Mouse (Mus musculus): ENCODE measurements at regions not wholly inside any gene's neighbourhood (a gene's known extent, or its start where the extent isn't known, plus 50 kb on each side); places are given as distances from the start of the nearest gene placed in this dataset.

- no peak overlapping the region for H3K9ac ChIP-seq (replicated peaks)
- peaks cover 10% of the 10 kb centered on the region for H3K4me1 ChIP-seq
- ATAC-seq (ENCODE audit: low FRiP score, low read depth) = no peak
- no peaks in the 10 kb centered on the region for H3K9me3 ChIP-seq
- no peaks in the 10 kb centered on the region for H3K27me3 ChIP-seq
- no peak overlapping the region for H3K27ac ChIP-seq (replicated peaks)
- no peaks in the 10 kb centered on the region for H3K36me3 ChIP-seq
- H3K4me3 ChIP-seq = no peak overlapping the region
- WGBS = 89% methylated on average over 13 of the region's 13 CpGs
- H3K4me2 ChIP-seq (replicated peaks) = no peak overlapping the region
Measured at GRCm38 (mm10) chr2:44462619-44463329, 464.7 kb downstream of the Gtdc1 start.

GRCm38 (mm10) chr2:44461289-44462250, 465.9 kb downstream of the Gtdc1 start:
- Histone ChIP-seq H3K4me3 (no peak overlapping the region), H3K27me3 (no peaks in the 10 kb centered on the region)

DNA sequence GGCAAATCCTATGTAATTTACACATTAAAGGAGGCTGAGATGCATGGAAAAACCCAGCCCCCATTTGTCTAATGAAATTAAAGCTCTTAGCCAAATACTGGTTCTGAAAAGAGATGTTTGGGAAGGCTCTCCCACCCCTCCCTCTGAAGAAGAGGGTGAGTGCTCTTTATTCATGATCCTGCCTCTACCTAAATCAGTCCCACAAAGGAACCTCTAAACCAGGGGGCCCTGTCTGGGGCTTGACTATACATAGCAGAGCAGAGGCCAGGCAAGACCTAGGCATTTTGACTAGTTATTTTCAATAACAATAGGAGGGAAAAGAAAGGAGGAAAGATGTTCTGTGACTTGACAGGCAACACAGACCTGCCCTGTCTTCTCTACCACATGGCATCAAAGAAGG, 478.0 kb downstream of the Gtdc1 start:
- Histone ChIP-seq H3K9ac (replicated peaks) (no peak overlapping the region), H3K9me3 (no peaks in the 10 kb centered on the region), H3K4me3 (no peak overlapping the region), H3K27ac (replicated peaks) (peak overlapping the region; percentile 25; the same call in 1 of the 2 replicates), H3K4me1 (peaks cover 10% of the 10 kb centered on the region), H3K4me2 (replicated peaks) (no peak overlapping the region), H3K27me3 (no peaks in the 10 kb centered on the region), H3K36me3 (no peaks in the 10 kb centered on the region)
- ATAC-seq (ENCODE audit: low FRiP score, low read depth) = peak; percentile 91

More at GRCm38 (mm10) chr2:44461289-44462250, 465.9 kb downstream of the Gtdc1 start:
- Histone ChIP-seq H3K9ac (replicated peaks) (no peak overlapping the region), H3K4me1 (peaks cover 10% of the 10 kb centered on the region), H3K9me3 (no peaks in the 10 kb centered on the region), H3K27ac (replicated peaks) (no peak overlapping the region), H3K36me3 (no peaks in the 10 kb centered on the region), H3K4me2 (replicated peaks) (no peak overlapping the region)
- 66% methylated on average over 16 of the region's 16 CpGs for WGBS
- 0 out of 2 replicates have a peak, but pooled peaks have one; percentile 16 for ATAC-seq (ENCODE audit: low FRiP score, low read depth)
